Mouse (Mus musculus) midbrain, embryonic 10.5 days (tissue): ENCODE results near the gene 1700019D03Rik. TPM values are rescaled to one million over a fixed set of nuclear protein-coding genes. Genes with fewer than 3 reads are reported as not detected.
A peak's percentile ranks its signal among the peaks of the same experiment; 100 is the strongest.

ENCODE experiments used
- DNase-seq: peaks from one replicate; pipeline ENCODE4 v3.0.0-alpha.2; 2017; ENCODE audit warnings: low spot score
- H3K27ac ChIP-seq: fragments of 300-500 bp; sonication (generic); replicated peaks from 2 replicates; pipeline ENCODE4 v1.5.1; 2016; ENCODE audit warnings: mild to moderate bottlenecking
- H3K27me3 ChIP-seq: fragments of 300-500 bp; sonication (generic); 2 replicates; pipeline ENCODE4 v1.6.1; 2016; ENCODE audit warnings: low read depth, mild to moderate bottlenecking; ENCODE audit not compliant: poor library complexity, severe bottlenecking
- H3K36me3 ChIP-seq: fragments of 300-500 bp; sonication (generic); 2 replicates; pipeline ENCODE4 v1.6.1; 2016; ENCODE audit warnings: mild to moderate bottlenecking, moderate library complexity
- H3K4me1 ChIP-seq: fragments of 300-500 bp; sonication (generic); 2 replicates; pipeline ENCODE4 v1.6.1; 2016
- H3K4me3 ChIP-seq: fragments of 300-500 bp; sonication (generic); 2 replicates; pipeline ENCODE4 v1.5.1; 2016; ENCODE audit warnings: mild to moderate bottlenecking, moderate library complexity
- H3K9me3 ChIP-seq: fragments of 300-500 bp; sonication (generic); replicated peaks from 2 replicates; pipeline ENCODE4 v1.6.1; 2016; ENCODE audit warnings: mild to moderate bottlenecking
- WGBS: fragments of 180-500 bp; shearing (Covaris S2); methylation state at CpG from one replicate; pipeline ENCODE4 v1.1.7; 2016; 5-methylcytosine and 5-hydroxymethylcytosine counted together
- polyA plus RNA-seq: library from polyadenylated mRNA; unstranded; fragments of >200 nt; fragmentation: Nextera tagmentation; extraction: Ambion mirVana; gene quantifications from 2 replicates; pipeline ENCODE4 v1.2.1, GENCODE M21; 2016

The 1700019D03Rik gene
- 2.7 and 3.6 TPM in 2 replicates for polyA plus RNA-seq

DNA sequence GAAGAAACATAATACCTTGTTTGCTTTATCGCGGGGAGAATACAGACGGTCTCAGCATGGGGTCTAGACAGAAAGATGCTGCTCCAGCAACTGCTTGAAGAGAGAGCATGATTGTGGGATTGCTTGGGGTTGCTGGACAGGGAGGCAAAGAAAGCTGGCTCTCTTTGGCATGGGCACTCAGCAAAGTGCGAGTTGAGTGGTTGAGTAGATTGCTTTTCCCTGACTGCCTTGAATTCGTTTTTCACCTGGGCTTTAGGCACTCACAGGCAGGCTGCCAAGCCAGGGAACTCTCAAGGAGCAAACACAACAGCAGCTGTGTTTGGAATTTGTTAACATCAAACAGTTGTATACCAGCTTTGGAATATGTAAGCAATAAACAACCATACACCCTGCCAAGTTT lies at the start of gene 1700019D03Rik:
Gene 1700019D03Rik, minus strand, starts transcription at position 101 of the 400 bp plus-strand sequence.
- Histone ChIP-seq H3K4me1 (no peaks in the 10 kb centered on the region), H3K27ac (no peak within 1 kb of the TSS), H3K4me3 (no peak within 1 kb of the TSS), H3K27me3 (no peaks in the 10 kb centered on the region), H3K9me3 (no peaks in the 10 kb centered on the region), H3K36me3 (no peaks in the 10 kb centered on the region)
- no peak for DNase-seq
- WGBS, result 68% methylated on average over 5 of the region's 5 CpGs

DNA sequence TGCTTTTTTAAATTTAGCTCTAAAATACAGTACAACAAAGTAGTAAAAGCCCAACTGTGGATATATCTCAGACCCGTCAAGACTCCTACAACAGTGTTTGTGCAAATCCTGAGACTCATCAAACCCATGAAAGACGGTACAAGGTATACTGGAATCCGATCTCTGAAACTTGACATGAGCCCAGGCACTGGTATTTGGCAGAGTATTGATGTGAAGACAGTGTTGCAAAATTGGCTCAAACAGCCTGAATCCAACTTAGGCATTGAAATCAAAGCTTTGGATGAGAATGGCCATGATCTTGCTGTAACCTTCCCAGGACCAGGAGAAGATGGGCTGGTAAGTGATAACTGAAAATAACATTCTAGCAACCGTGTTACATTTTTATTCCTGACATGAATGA lies 43.9 kb upstream of the 1700019D03Rik start:
- H3K4me3 ChIP-seq, result no peak overlapping the region
- H3K27me3 ChIP-seq, result no peaks in the 10 kb centered on the region
- H3K36me3 ChIP-seq, result no peaks in the 10 kb centered on the region
- DNase-seq, result no peak
- no peak overlapping the region for H3K27ac ChIP-seq
- H3K9me3 ChIP-seq, result no peaks in the 10 kb centered on the region
- peaks cover 16% of the 10 kb centered on the region for H3K4me1 ChIP-seq
- WGBS, result 89% methylated on average over 4 of the region's 4 CpGs

DNA sequence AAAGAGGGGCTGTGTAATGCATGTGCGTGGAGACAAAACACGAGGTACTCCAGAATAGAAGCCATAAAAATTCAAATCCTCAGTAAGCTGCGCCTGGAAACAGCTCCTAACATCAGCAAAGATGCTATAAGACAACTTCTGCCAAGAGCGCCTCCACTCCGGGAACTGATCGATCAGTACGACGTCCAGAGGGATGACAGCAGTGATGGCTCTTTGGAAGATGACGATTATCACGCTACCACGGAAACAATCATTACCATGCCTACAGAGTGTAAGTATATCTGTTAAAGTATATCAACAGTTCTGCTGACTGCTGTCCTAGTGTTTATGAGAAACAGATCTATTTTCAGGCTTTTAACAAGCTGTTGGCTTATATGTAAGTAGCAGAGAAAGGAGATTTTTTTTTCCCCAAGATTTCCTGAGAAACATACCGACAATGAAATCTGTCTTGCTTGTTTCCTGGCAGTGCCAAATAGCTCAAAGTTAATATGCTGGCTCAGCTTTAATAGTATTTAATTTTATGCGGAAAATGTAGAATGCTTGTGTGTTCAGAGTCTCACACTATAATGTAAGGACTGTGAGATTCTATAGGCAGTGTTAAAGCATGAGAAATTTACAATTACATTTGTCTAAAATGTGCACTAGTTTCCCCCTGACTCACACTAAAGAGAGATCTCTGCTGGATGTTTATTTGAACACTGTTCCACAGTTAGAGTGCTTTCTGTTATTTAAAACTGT lies 42.1 kb upstream of the 1700019D03Rik start:
- H3K27ac ChIP-seq, result no peak overlapping the region
- H3K4me3 ChIP-seq, result no peak overlapping the region
- WGBS, result 86% methylated on average over 13 of the region's 13 CpGs
- H3K27me3 ChIP-seq, result no peaks in the 10 kb centered on the region
- no peak for DNase-seq
- H3K9me3 ChIP-seq, result no peaks in the 10 kb centered on the region
- H3K36me3 ChIP-seq, result no peaks in the 10 kb centered on the region
- peaks cover 16% of the 10 kb centered on the region for H3K4me1 ChIP-seq

DNA sequence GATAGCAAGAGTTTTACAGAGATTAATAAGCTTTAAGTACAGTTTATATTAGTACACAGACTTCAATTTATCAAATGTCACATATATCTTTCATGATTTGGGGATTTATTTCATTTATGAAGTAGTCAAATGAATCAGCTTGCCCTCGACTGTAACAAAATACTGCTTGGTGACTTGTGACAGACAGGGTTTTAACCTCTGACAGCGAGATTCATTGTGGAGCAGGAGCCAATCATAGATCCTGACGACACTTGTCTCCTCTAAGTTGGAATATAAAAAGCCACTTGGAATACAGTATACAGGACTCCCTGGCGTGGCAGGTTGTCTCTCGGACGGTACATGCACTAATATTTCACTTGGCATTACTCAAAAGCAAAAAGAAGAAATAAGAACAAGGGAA lies 41.4 kb upstream of the 1700019D03Rik start, which contains the start of gene Mstn:
Gene Mstn, plus strand, starts transcription at position 301 of the 400 bp plus-strand sequence.
- Histone ChIP-seq H3K4me3 (no peak within 1 kb of the TSS), H3K36me3 (no peaks in the 10 kb centered on the region), H3K27ac (peak within 1 kb of the TSS; percentile 64)

DNA sequence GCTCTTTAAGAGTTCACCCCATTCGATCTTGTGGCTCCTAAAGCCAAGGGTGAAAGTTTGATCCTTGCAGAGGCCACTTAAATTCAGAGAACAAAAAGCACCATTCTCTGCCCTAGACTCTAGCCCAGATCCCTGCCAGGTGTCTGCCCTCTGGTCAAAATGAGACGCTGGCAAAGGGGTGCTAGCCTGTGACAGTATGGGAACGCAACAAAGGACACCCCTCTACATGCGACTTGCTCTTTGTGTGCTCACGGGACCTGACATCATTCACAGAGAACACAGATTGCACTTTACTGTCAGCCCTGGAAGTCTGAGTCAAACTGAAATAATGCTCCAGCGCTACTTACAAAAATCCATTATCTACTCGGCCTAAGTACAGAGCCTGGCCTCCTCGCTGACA lies 40.5 kb upstream of the 1700019D03Rik start:
- Histone ChIP-seq H3K9me3 (no peaks in the 10 kb centered on the region), H3K4me1 (peaks cover 16% of the 10 kb centered on the region), H3K27me3 (no peaks in the 10 kb centered on the region), H3K36me3 (no peaks in the 10 kb centered on the region), H3K4me3 (no peak overlapping the region), H3K27ac (peak overlapping the region; percentile 64)
- WGBS, result 62% methylated on average over 8 of the region's 8 CpGs
- no peak for DNase-seq

More for the DNA sequence above, 41.4 kb upstream of the 1700019D03Rik start, which contains the start of gene Mstn:
- 79% methylated on average over 6 of the region's 6 CpGs for WGBS
- no peaks in the 10 kb centered on the region for H3K9me3 ChIP-seq
- peaks cover 16% of the 10 kb centered on the region for H3K4me1 ChIP-seq
- no peak for DNase-seq
- no peaks in the 10 kb centered on the region for H3K27me3 ChIP-seq

DNA sequence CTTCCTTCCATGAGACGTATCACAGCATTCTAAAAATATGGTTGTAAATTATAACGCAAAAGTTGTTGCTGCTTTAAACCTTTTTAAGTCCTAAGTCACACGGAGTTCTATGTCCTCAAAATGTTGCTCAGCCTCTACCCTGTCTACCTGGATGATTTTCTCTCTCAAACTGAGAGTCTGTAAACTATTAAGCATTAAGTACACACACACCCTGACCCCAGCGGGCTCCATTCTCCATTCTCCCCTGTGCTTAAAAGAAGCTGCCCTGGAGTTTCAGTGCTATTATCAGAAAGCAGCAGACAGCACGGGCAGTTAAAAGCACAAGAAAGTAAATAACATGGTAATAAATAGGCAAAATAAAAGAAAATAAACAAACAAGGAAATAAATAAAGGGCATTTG lies 39.1 kb upstream of the 1700019D03Rik start:
- no peak for DNase-seq
- no peak overlapping the region for H3K27ac ChIP-seq
- H3K27me3 ChIP-seq, result no peaks in the 10 kb centered on the region
- WGBS, result 83% methylated on average over 5 of the region's 5 CpGs
- peaks cover 16% of the 10 kb centered on the region for H3K4me1 ChIP-seq
- H3K9me3 ChIP-seq, result no peaks in the 10 kb centered on the region
- no peak overlapping the region for H3K4me3 ChIP-seq
- no peaks in the 10 kb centered on the region for H3K36me3 ChIP-seq

DNA sequence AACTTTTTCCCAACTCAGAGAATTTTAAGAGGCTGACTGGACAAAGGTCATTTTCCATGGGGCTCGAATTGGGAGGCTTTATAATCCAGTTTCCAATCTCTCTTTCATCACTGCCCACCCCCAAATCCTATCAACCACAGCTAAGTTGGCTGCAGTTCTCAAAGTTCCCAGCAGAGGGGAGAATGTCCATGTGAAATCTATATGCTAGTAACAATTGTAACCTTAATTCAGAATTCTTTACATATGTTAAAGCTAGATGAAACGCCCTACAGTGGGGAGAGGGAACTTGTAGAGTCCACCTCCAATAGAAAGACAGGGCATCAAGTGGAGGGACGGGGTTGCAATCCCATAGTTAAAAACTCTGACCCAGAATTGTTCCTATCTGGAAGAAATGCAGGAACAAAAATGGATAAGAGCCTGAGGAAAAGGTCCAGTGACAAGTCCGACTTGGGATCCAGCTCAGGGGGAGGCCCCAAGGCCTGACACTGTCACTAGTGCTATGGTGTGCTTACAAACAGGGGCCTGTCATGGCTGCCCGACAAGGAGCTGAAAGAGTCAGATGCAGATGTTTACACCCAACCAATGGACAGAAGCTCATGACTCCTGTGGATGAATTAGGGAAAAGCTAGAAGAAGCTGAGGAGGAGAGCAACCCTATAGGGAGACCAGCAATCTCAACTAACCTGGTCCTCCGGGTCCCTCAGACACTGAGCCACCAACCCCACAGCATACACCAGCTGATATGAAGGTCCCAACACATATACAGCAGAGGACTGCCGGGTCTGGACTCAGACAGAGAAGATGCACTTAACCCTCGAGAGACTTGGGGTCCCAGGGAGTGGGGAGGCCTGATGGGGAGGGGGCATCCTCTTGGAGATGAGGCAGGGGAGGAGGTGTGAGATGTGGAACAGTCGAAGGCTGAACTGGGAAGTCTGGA lies 33.4 kb upstream of the 1700019D03Rik start:
- no peaks in the 10 kb centered on the region for H3K4me1 ChIP-seq
- H3K9me3 ChIP-seq, result no peaks in the 10 kb centered on the region
- no peak overlapping the region for H3K27ac ChIP-seq
- no peak overlapping the region for H3K4me3 ChIP-seq
- 49% methylated on average over 9 of the region's 9 CpGs for WGBS
- H3K27me3 ChIP-seq, result no peaks in the 10 kb centered on the region
- no peaks in the 10 kb centered on the region for H3K36me3 ChIP-seq
- DNase-seq, result peak; percentile 45

DNA sequence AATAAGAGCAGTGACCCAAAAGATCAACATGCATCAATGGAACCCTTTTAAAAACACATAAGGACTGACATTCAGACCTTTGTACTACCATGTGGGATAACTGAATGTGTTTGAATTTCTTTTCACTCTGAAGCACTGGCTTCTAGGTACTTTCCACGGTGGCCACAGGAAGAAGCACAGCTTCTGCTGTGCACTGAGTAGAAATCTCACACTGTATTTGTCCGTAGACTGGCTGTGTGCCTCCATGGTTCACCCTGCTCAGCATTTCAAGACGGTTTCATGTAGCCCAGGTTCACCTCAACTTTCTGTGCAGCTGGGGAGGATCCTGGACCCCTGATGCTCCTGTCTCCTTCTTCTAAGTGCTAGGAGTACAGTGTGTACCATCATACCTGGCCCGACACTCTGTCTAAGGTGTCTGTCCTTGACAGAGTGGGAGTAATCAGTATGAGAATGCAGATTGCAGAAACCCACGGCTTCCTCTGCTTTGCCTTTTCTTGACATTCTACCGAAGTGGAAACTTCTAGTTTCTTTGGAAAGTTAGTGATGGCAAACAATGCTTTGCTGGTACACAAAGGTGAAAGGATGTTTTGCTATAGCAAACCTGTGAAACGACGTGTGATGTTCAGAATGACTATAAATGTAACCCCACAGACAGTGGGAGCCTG lies 29.9 kb upstream of the 1700019D03Rik start:
- no peak overlapping the region for H3K4me3 ChIP-seq
- H3K9me3 ChIP-seq, result no peaks in the 10 kb centered on the region
- H3K27me3 ChIP-seq, result no peaks in the 10 kb centered on the region
- no peaks in the 10 kb centered on the region for H3K36me3 ChIP-seq
- no peak for DNase-seq
- no peak overlapping the region for H3K27ac ChIP-seq
- 85% methylated on average over 8 of the region's 8 CpGs for WGBS
- H3K4me1 ChIP-seq, result no peaks in the 10 kb centered on the region

DNA sequence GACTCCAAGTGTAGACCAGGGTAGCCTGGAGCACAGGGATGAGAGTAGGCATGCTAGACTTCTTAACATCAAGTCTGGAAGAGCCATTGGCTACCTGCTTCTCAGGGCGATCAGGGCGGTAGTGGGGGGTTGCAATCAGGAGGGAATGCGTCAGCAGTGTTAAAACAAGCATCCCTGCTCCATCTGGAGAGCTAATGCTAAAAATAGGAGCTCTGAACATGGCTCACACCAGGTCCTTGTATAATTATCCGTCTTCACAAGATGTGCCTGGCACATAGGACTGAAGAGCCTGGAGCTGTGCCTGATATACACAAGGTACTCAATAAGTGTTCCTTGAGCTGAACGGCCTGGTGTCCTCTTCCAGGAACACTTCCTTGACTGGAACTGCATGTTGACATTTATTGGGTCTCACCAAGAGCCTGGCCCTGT lies 17.5 kb upstream of the 1700019D03Rik start:
- Histone ChIP-seq H3K36me3 (no peaks in the 10 kb centered on the region), H3K4me3 (no peak overlapping the region), H3K4me1 (no peaks in the 10 kb centered on the region), H3K9me3 (no peaks in the 10 kb centered on the region), H3K27ac (no peak overlapping the region), H3K27me3 (no peaks in the 10 kb centered on the region)
- 89% methylated on average over 5 of the region's 5 CpGs for WGBS
- no peak for DNase-seq

DNA sequence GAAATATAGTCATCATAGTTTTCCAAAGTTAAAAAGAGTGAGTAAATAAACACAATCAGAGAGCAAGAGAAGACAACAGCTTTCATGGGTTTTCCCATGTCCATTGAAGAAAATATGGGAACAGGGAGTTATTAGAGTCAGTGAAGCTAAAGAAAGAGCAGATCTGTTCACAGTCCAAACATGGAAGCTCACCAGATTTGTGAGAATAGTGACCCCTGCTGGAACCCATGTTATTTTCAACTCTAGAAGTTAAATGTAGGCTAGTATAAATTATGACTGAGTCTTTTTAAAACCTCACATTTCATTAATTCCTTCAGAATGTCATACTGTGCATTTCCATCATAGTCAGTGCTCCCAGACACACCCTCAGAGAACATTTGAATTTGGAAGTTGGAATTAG lies 12.6 kb upstream of the 1700019D03Rik start:
- H3K9me3 ChIP-seq, result no peaks in the 10 kb centered on the region
- no peaks in the 10 kb centered on the region for H3K4me1 ChIP-seq
- no peaks in the 10 kb centered on the region for H3K36me3 ChIP-seq
- H3K27ac ChIP-seq, result no peak overlapping the region
- no peak overlapping the region for H3K4me3 ChIP-seq
- no peaks in the 10 kb centered on the region for H3K27me3 ChIP-seq
- DNase-seq, result no peak

DNA sequence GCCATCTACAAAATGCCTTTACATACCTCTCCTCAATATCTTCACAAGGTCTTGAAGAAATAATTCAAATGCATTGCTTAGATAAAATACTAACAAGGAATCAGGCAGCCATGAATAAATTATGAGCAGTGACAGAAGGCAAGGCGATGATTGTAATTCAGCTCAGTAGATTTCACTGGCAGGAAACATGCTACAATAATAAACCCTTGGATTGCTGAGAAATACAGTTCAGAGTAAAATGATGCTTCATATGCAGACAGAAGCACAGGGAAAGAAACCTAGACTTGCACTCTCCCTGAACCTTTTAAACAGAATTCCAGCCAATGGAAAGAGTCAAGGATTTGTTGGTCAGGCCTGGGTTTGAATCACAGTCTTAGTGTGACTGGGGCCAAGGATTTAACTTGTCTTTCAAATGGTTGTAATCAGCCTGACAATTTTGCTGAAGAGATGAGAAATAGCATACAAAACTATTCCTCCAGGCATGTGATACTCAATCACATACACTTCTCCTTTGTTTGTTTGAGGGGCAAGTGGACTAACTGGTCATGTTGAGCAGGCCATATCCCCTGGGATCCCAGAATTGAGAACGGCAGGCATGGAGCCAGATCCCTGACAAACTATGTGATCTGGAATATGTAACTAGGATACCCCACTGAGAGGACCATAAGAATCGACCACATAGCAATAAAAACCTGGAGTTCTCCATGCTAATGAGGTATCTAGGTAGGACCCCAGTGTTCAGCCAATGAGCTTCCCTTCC lies 1.1 kb downstream of the 1700019D03Rik start:
- Histone ChIP-seq H3K27me3 (no peaks in the 10 kb centered on the region), H3K4me1 (no peaks in the 10 kb centered on the region), H3K36me3 (no peaks in the 10 kb centered on the region), H3K27ac (no peak overlapping the region), H3K9me3 (no peaks in the 10 kb centered on the region), H3K4me3 (no peak overlapping the region)
- WGBS, result 85% methylated on average over 3 of the region's 3 CpGs
- no peak for DNase-seq

DNA sequence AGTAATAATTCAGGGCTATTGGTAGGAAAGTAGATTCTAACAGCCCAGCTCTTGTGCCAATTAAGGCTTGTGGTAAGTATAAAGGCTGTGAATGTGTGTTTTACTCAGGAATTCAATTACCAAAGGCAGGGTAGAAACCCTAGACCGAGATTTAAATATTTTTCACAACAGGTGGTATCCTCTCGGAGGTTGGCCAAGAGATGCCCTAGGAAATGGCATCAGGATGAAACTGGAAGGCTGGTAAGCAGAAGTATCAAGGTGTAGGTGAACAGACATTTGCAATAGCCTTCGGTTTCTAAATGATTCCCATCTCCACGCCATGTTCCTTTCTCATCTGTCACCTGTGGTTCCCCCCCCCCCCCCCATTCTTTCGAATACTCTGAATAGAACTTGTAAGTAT lies 4.4 kb downstream of the 1700019D03Rik start:
- Histone ChIP-seq H3K4me1 (no peaks in the 10 kb centered on the region), H3K4me3 (no peak overlapping the region), H3K27me3 (no peaks in the 10 kb centered on the region), H3K36me3 (no peaks in the 10 kb centered on the region), H3K9me3 (no peaks in the 10 kb centered on the region), H3K27ac (no peak overlapping the region)
- 66% methylated on average over 5 of the region's 5 CpGs for WGBS
- no peak for DNase-seq
